Mouse (Mus musculus): Measurements from ENCODE around the gene Cbx8. TPM values are rescaled to one million over a fixed set of nuclear protein-coding genes. Genes with fewer than 3 reads are reported as not detected.

The Cbx8 gene
- polyA plus RNA-seq, 1 experiment from 2014 or later, result 7.5 TPM

DNA sequence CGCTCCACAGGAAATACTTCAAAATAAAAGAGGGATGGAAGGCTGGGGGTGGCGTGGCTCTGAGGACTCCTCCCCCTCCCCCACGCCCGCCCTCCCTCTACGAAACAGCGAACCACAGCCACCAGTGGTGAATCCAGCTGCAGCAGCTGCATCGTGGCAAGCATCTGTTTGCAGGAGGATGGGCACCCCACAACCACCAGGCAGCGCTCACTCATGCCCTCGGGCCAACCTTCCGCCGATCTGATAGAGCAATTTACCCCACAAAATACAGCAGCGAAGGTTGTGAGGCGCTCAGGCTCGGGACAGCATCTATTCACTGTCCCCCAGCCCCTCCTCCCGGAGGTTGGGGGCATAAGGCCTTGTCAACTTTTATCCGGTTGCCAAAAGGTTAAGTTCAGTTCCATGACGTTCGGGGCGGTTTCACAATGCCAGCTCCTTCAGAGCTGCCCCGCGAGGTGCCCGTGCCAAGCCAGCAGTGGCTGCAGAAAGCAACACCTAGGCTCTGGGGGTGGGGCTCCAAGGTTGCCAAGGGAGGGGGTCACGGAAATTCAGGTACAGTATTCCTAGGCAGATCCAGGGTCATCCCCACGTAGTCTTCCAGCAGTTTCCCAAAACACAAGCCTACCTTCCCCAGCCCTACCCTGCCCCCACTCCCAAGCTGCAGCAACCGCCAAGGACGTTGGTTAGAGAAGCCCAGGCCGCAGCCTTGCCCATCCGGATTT lies 43.1 kb upstream of the Cbx8 start:
- Histone ChIP-seq H3K4me1 (replicated peaks) (peaks cover 79% of the 10 kb centered on the region), H3K27ac (peak overlapping the region; percentile 99), H3K4me2 (peak overlapping the region; percentile 90), H3K9me3 (replicated peaks) (no peaks in the 10 kb centered on the region), H3K9ac (peak overlapping the region; percentile 95), H3K4me3 (peak overlapping the region; percentile 83), H3K27me3 (peaks cover 23% of the 10 kb centered on the region), H3K36me3 (peaks cover 22% of the 10 kb centered on the region)
- WGBS, result 13% methylated on average over 28 of the region's 28 CpGs
- ATAC-seq (replicated peaks; ENCODE audit: insufficient number of reproducible peaks, insufficient read depth, low FRiP score, low read depth), result no peak

DNA sequence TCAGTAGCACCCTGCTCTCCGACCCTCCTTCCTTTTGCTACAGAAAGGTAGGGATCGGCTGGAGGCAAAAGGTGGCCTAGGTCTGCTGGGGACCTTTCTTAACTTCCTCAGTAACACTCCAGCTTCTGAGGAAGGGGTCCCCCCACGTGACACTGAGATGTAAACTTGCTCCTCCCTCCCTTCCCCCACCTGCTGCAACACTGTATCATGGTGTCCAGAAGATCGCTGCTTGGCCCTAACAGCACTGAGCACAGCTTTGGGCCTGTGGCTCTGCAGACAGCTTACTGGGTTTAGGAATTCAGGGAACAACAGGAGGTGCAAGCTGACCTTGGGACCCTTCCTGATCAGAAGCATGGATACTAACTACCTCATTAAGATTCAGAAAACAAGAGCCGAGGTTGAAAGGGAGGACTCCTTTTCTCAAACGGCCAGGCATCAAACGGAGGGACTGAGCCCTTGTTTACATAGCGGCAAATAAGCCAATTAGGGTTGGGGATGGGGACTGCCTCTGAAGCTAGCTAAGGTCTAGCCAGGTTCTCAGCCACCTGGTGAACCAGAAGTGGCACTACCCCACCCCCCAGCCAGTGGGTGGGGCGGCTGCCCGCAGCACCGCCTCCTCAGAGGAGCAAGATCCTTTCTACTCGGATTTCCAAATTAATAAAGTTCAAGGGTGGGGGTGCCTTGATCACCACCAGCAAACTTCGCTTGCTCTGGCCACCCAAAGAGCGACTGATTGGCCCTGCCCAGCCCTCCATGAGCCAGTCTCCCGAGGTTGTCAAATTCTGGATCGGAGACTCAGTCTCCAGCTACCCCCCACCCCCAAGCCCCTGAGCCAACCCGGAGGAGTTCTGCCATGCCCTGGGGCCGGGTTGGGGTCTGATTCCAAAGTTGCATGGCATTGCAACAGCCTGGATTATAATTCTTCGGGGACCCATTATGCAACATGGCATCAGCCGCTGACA lies 42.1 kb upstream of the Cbx8 start:
- Histone ChIP-seq H3K9me3 (replicated peaks) (no peaks in the 10 kb centered on the region), H3K36me3 (peaks cover 22% of the 10 kb centered on the region), H3K4me1 (replicated peaks) (peaks cover 78% of the 10 kb centered on the region), H3K27me3 (peaks cover 13% of the 10 kb centered on the region), H3K9ac (no peak overlapping the region), H3K4me3 (peak overlapping the region; percentile 83), H3K4me2 (peak overlapping the region; percentile 90), H3K27ac (no peak overlapping the region)
- no peak for ATAC-seq (replicated peaks; ENCODE audit: insufficient number of reproducible peaks, insufficient read depth, low FRiP score, low read depth)
- WGBS, result 47% methylated on average over 20 of the region's 20 CpGs

DNA sequence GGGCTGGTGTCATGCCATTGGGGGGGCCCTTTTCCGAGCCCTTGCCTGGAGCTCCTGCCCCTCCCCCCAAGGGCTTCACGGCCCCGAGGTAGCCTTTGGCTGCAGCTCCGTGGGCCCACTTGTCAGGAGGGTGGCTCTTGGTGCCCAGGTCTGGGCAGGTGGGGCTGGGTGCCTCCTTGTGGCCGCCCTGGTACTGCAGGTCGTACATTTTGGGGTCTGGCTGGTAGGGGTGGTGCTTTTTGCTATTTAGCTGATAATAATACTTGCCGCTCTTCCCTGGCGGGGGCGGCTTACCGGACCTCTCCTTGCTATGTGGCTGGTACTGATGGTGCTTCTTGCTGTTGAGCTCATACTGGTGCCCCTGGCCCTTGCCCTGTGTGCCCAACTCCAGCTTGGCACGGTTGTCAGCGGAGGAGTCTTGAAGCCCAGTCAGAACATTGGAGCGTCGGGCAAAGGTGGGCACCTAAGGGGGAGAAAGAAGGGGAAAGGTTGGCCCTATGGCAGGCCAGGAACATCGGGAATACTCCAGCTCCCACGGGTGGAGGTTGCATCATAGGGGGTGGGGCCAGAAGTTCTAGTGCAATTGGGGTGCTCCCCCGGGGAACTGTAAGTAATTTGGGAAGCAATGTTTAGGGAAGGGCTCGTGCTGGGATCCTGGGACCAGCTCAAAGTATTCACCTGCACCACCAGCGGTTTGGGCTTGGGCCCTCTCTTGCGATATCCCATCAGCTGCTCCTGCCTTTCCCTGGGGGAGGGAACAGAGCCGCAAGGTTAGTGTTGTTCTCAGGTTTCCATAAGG lies 41.3 kb upstream of the Cbx8 start:
- no peak overlapping the region for H3K4me3 ChIP-seq
- H3K4me1 ChIP-seq (replicated peaks), result peaks cover 70% of the 10 kb centered on the region
- H3K27ac ChIP-seq, result no peak overlapping the region

DNA sequence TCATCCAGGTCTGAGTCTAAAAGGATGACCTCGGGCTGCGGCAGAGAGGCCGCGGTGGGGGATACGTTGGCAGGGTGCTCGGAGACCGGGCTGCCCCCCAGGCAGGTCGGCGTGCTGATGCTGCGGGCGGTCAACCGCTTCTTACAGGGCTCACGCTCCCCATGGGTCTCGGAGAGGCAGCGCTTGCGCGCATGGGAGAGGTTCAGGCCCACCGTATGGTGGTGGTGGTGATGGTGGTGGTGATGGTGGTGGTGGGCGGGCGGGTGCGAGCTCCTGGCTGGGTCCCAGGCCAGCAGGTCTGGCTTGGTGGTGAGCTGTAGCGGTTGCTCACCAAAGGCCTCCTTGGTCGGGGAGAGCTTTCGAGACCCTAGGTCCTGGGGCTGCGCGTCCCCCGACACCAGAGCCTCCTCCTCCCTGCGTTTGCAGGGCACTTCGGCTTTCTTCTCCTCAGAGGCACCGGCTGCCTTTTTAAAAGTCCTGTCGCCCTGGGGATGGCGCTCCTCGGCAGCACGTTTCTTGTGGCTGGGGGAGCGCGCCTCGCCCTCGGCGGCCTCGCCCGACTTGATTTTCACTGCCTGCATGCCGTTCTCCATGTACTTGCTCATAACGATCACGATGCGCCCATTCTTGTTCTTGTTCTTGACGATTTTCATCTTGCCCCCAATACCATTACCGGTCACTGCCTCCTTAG lies 40.5 kb upstream of the Cbx8 start:
- no peak overlapping the region for H3K9ac ChIP-seq
- WGBS, result 70% methylated on average over 47 of the region's 47 CpGs
- H3K27me3 ChIP-seq, result no peaks in the 10 kb centered on the region

More for the DNA sequence above, 41.3 kb upstream of the Cbx8 start:
- no peaks in the 10 kb centered on the region for H3K9me3 ChIP-seq (replicated peaks)
- peaks cover 4% of the 10 kb centered on the region for H3K27me3 ChIP-seq
- WGBS, result 47% methylated on average over 21 of the region's 21 CpGs
- peaks cover 22% of the 10 kb centered on the region for H3K36me3 ChIP-seq
- H3K4me2 ChIP-seq, result no peak overlapping the region
- ATAC-seq (replicated peaks; ENCODE audit: insufficient number of reproducible peaks, insufficient read depth, low FRiP score, low read depth), result no peak
- H3K9ac ChIP-seq, result no peak overlapping the region

DNA sequence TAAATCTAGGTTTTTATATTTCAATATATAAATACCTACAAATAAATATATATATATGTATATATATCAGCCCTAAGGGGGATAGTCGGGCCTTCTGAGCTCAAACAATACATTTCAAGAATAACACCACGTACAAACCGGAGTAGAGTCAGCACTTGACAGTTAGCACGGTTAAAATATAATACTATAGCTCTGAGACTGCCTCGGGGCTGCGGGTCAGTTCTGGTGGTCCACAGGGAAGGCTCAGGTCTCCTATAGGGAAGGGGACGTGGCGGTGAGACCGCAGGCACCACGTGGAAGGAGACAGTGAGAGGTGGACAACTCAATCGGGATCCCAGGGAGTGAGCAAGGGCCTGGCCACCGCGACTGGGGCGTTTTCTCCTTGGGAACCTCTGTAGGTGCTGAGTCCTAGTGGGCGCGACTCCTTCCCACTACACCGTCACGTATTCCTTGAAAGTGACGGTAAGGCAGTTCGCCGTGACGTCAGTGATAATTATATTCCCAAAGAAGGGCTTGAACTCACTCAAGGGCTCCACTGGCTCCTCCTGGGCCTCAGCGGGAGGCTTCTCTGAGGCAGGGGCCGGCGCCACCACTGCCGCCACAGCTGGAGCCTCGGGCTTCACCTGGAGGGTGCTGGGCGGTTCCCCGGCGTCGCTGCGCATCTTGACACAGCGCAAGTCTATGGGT lies 39.8 kb upstream of the Cbx8 start:
- H3K4me1 ChIP-seq (replicated peaks), result peaks cover 63% of the 10 kb centered on the region
- no peaks in the 10 kb centered on the region for H3K27me3 ChIP-seq

More for the DNA sequence above, 40.5 kb upstream of the Cbx8 start:
- Histone ChIP-seq H3K4me1 (replicated peaks) (peaks cover 64% of the 10 kb centered on the region), H3K4me2 (no peak overlapping the region; the same call in 1 of the 2 replicates), H3K36me3 (peaks cover 22% of the 10 kb centered on the region), H3K4me3 (no peak overlapping the region), H3K9me3 (replicated peaks) (no peaks in the 10 kb centered on the region), H3K27ac (no peak overlapping the region)
- ATAC-seq (replicated peaks; ENCODE audit: insufficient number of reproducible peaks, insufficient read depth, low FRiP score, low read depth), result no peak

GRCm38 (mm10) chr11:119079445-119079837 lies 38.7 kb upstream of the Cbx8 start:
- Histone ChIP-seq H3K27me3 (no peaks in the 10 kb centered on the region), H3K4me1 (replicated peaks) (peaks cover 59% of the 10 kb centered on the region), H3K4me3 (peak overlapping the region; percentile 25), H3K4me2 (peak overlapping the region; percentile 51), H3K36me3 (peaks cover 22% of the 10 kb centered on the region), H3K9ac (peak overlapping the region; percentile 44), H3K9me3 (replicated peaks) (no peaks in the 10 kb centered on the region), H3K27ac (peak overlapping the region; percentile 86)
- no peak for ATAC-seq (replicated peaks; ENCODE audit: insufficient number of reproducible peaks, insufficient read depth, low FRiP score, low read depth)
- 55% methylated on average over 7 of the region's 7 CpGs for WGBS

More for the DNA sequence above, 39.8 kb upstream of the Cbx8 start:
- H3K4me3 ChIP-seq, result no peak overlapping the region
- peaks cover 22% of the 10 kb centered on the region for H3K36me3 ChIP-seq
- H3K9me3 ChIP-seq (replicated peaks), result no peaks in the 10 kb centered on the region
- 64% methylated on average over 33 of the region's 33 CpGs for WGBS
- H3K9ac ChIP-seq, result no peak overlapping the region
- no peak overlapping the region for H3K27ac ChIP-seq
- no peak for ATAC-seq (replicated peaks; ENCODE audit: insufficient number of reproducible peaks, insufficient read depth, low FRiP score, low read depth)
- H3K4me2 ChIP-seq, result no peak overlapping the region; the same call in 1 of the 2 replicates

DNA sequence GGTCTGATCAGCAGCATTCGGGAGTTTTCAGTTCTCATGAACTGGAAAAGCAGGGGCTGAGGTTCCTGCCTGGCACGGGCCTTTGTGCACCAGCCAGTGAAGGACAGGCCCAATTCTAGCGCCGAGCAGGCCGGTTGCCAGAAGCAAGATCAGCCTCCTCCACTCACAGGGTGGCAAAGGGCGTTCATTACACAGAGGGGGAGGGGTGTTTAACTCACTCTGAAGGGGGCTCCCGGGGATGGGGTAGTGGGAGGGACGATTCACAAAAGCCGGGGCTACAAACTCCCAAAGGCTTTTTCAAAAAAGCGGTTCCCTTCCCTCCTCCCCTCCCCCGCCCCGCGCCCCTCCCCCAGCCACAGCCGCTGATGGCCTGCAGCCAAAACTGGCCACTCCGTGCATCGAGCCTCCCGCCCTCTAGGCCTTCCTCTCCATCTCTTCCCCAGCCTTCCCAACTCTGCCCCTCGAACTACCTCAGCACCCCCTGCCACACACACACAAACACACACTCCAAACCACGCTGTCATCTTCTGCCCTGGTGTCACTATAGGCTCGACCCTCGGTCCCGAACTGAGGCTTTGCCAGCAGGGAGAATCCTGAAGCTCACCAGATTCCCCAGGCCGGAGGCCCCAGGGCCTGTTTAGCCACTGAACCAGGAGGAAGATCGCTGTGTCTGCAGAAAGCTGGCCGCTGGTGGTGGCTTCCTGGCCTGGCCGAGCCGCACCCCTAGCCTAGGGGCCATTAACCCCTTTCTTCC lies 38.1 kb upstream of the Cbx8 start:
- Histone ChIP-seq H3K9ac (peak overlapping the region; percentile 44), H3K4me1 (replicated peaks) (peaks cover 54% of the 10 kb centered on the region), H3K9me3 (replicated peaks) (no peaks in the 10 kb centered on the region), H3K27me3 (0 out of 2 replicates have a peak, but pooled peaks cover 2% of the 10 kb centered on the region), H3K27ac (peak overlapping the region; percentile 86), H3K4me2 (peak overlapping the region; percentile 51), H3K4me3 (peak overlapping the region; percentile 25), H3K36me3 (peaks cover 22% of the 10 kb centered on the region)
- 5% methylated on average over 22 of the region's 27 CpGs for WGBS
- peak; percentile 75 for ATAC-seq (replicated peaks; ENCODE audit: insufficient number of reproducible peaks, insufficient read depth, low FRiP score, low read depth)

DNA sequence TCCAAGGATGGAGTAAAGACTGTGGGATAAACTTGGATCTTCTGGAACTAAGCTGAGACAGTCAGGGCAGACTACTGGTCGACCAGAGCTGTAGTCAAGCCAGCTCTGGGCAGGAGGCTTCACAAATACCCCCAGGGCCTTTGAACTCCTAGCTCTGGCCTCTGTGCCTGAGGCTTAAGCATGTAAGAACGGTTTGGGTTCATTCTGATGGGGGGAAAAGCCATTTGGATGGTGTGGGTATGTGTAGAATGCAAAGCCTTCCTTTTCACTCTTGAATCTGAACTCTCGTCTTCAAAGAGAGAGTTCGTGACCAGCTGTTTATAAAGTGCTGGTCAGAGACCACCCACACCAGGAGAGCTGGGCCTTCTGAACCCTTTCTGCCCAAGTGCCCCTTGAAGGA lies 37.0 kb upstream of the Cbx8 start:
- Histone ChIP-seq H3K4me2 (no peak overlapping the region), H3K4me3 (no peak overlapping the region), H3K4me1 (replicated peaks) (peaks cover 42% of the 10 kb centered on the region), H3K9ac (no peak overlapping the region), H3K9me3 (replicated peaks) (no peaks in the 10 kb centered on the region), H3K27ac (no peak overlapping the region), H3K27me3 (0 out of 2 replicates have a peak, but pooled peaks cover 7% of the 10 kb centered on the region), H3K36me3 (peaks cover 22% of the 10 kb centered on the region)
- no peak for ATAC-seq (replicated peaks; ENCODE audit: insufficient number of reproducible peaks, insufficient read depth, low FRiP score, low read depth)
- WGBS, result 79% methylated on average over 4 of the region's 4 CpGs

DNA sequence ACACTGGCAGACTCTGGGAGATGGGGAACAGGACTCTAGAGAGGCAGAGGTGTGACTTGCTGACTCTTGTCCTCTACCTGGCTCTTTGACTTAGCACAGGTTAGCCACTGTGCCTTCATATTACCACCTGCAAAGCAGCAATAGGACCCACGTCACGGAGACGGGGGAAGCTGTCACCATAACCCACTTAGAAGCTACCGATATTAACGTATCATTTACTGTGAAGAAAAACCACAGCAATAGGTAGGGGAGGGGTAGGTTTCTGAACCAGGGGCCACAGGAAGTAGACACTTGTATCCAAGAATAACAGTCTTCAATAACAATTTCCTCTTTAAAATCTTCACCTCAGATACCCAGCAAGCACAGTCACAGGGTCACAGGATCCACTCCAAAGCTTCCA lies 35.0 kb upstream of the Cbx8 start:
- WGBS, result 79% methylated on average over 5 of the region's 5 CpGs
- H3K4me1 ChIP-seq (replicated peaks), result peaks cover 23% of the 10 kb centered on the region
- no peak overlapping the region for H3K4me3 ChIP-seq
- H3K27ac ChIP-seq, result no peak overlapping the region
- H3K9me3 ChIP-seq (replicated peaks), result no peaks in the 10 kb centered on the region
- H3K36me3 ChIP-seq, result peaks cover 7% of the 10 kb centered on the region
- no peak for ATAC-seq (replicated peaks; ENCODE audit: insufficient number of reproducible peaks, insufficient read depth, low FRiP score, low read depth)
- peaks cover 11% of the 10 kb centered on the region for H3K27me3 ChIP-seq
- no peak overlapping the region for H3K4me2 ChIP-seq
- H3K9ac ChIP-seq, result no peak overlapping the region
